Mouse (Mus musculus) embryonic facial prominence, embryonic 12.5 days (tissue): Measurements from ENCODE around the gene Scap. TPM values are rescaled to one million over a fixed set of nuclear protein-coding genes. Genes with fewer than 3 reads are reported as not detected.

Experiments used
- ATAC-seq: fragments of 200-750 bp; cut with Nextera tagmentation; 2 replicates; pipeline ENCODE4 v1.8.0; 2017; ENCODE audit not compliant: insufficient number of reproducible peaks, insufficient read depth, low FRiP score, low TSS enrichment
- H3K27ac ChIP-seq: fragments of 300-500 bp; sonication (generic); 2 replicates; pipeline ENCODE4 v1.5.1; 2016; ENCODE audit warnings: mild to moderate bottlenecking
- H3K27me3 ChIP-seq: fragments of 300-500 bp; sonication (generic); 2 replicates; pipeline ENCODE4 v1.6.1; 2016; ENCODE audit warnings: mild to moderate bottlenecking, moderate library complexity
- H3K36me3 ChIP-seq: fragments of 300-500 bp; sonication (generic); 2 replicates; pipeline ENCODE4 v1.6.1; 2016; ENCODE audit warnings: mild to moderate bottlenecking
- H3K4me1 ChIP-seq: fragments of 300-500 bp; sonication (generic); 2 replicates; pipeline ENCODE4 v1.6.1; 2016
- H3K4me2 ChIP-seq: fragments of 300-500 bp; sonication (generic); replicated peaks from 2 replicates; pipeline ENCODE4 v1.6.1; 2016; ENCODE audit warnings: mild to moderate bottlenecking, moderate library complexity
- H3K4me3 ChIP-seq: fragments of 300-500 bp; sonication (generic); 2 replicates; pipeline ENCODE4 v1.5.1; 2016; ENCODE audit warnings: mild to moderate bottlenecking
- H3K9ac ChIP-seq: fragments of 300-500 bp; sonication (generic); 2 replicates; pipeline ENCODE4 v1.6.1; 2016; ENCODE audit warnings: mild to moderate bottlenecking, moderate library complexity
- H3K9me3 ChIP-seq: fragments of 300-500 bp; sonication (generic); 2 replicates; pipeline ENCODE4 v1.6.1; 2016; ENCODE audit warnings: mild to moderate bottlenecking, moderate library complexity
- WGBS: fragments of 180-500 bp; shearing (Covaris S2); methylation state at CpG from one replicate; pipeline ENCODE4 v1.1.7; 2016; 5-methylcytosine and 5-hydroxymethylcytosine counted together
- polyA plus RNA-seq: library from polyadenylated mRNA; unstranded; fragments of >200 nt; fragmentation: Nextera tagmentation; extraction: Ambion mirVana; gene quantifications from 2 replicates; pipeline ENCODE4 v1.2.1, GENCODE M21; 2016

Gene Scap
- polyA plus RNA-seq, 1 experiment from 2014 or later = 49.3 TPM

- no peaks in the 10 kb centered on the region for H3K27me3 ChIP-seq
- peaks cover 18% of the 10 kb centered on the region for H3K4me1 ChIP-seq
- H3K27ac ChIP-seq = no peak overlapping the region
- H3K4me2 ChIP-seq = 0 out of 2 replicates have a peak overlapping the region, but pooled peaks have one; percentile 3
- H3K4me3 ChIP-seq = no peak overlapping the region
- no peak for ATAC-seq
- H3K9me3 ChIP-seq = no peaks in the 10 kb centered on the region
- H3K36me3 ChIP-seq = no peaks in the 10 kb centered on the region
- no peak overlapping the region for H3K9ac ChIP-seq
- 53% methylated on average over 8 of the region's 8 CpGs for WGBS
Observed at GRCm38 (mm10) chr9:110334849-110335248, 1.8 kb downstream of the Scap start.

GRCm38 (mm10) chr9:110340037-110340750 is 7.1 kb downstream of the Scap start:
- Histone ChIP-seq H3K9me3 (no peaks in the 10 kb centered on the region), H3K4me3 (no peak overlapping the region), H3K4me2 (no peak overlapping the region), H3K4me1 (peaks cover 4% of the 10 kb centered on the region; the same call in 1 of the 2 replicates), H3K27ac (no peak overlapping the region), H3K36me3 (no peaks in the 10 kb centered on the region), H3K9ac (no peak overlapping the region), H3K27me3 (no peaks in the 10 kb centered on the region)
- no peak for ATAC-seq
- WGBS = 84% methylated on average over 5 of the region's 5 CpGs

DNA sequence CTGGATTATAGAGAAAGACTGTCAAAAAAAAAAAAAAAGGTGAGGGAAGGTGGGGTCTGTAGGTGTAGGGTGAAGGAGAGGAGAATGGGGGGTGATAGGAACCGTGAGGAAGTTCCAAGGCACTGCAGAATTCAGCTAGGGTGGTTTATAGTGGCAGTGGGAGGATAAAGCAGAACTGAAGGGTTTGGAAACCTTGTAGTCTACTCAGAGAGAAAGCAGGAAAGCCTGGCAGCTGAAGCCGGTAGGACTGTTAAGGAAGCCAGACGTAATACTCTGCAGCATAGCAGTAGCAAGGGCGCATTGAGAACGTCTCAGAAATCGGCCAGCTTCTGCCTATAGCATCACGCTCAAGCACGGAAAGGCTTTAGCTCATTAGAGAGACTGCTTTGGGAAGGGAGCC is 8.9 kb downstream of the Scap start:
- Histone ChIP-seq H3K4me1 (peaks cover 4% of the 10 kb centered on the region; the same call in 1 of the 2 replicates), H3K9me3 (no peaks in the 10 kb centered on the region), H3K36me3 (no peaks in the 10 kb centered on the region), H3K27ac (no peak overlapping the region), H3K4me3 (no peak overlapping the region), H3K27me3 (no peaks in the 10 kb centered on the region), H3K9ac (no peak overlapping the region), H3K4me2 (no peak overlapping the region)
- 90% methylated on average over 8 of the region's 8 CpGs for WGBS
- ATAC-seq = no peak

GRCm38 (mm10) chr9:110343805-110344204 is 10.7 kb downstream of the Scap start:
- WGBS = 58% methylated on average over 6 of the region's 6 CpGs
- H3K9ac ChIP-seq = no peak overlapping the region

GRCm38 (mm10) chr9:110345057-110345739 is 12.1 kb downstream of the Scap start:
- no peak overlapping the region for H3K4me2 ChIP-seq
- H3K4me3 ChIP-seq = no peak overlapping the region
- ATAC-seq = no peak
- H3K27ac ChIP-seq = no peak overlapping the region
- H3K4me1 ChIP-seq = no peaks in the 10 kb centered on the region; the same call in 1 of the 2 replicates
- WGBS = 64% methylated on average over 7 of the region's 7 CpGs
- H3K36me3 ChIP-seq = no peaks in the 10 kb centered on the region
- H3K9ac ChIP-seq = no peak overlapping the region
- no peaks in the 10 kb centered on the region for H3K9me3 ChIP-seq
- H3K27me3 ChIP-seq = no peaks in the 10 kb centered on the region

More at GRCm38 (mm10) chr9:110343805-110344204, 10.7 kb downstream of the Scap start:
- H3K4me1 ChIP-seq = 0 out of 2 replicates have a peak, but pooled peaks cover under 1% of the 10 kb centered on the region
- no peak overlapping the region for H3K4me2 ChIP-seq
- ATAC-seq = no peak
- H3K27me3 ChIP-seq = no peaks in the 10 kb centered on the region
- no peak overlapping the region for H3K27ac ChIP-seq
- H3K9me3 ChIP-seq = no peaks in the 10 kb centered on the region
- no peaks in the 10 kb centered on the region for H3K36me3 ChIP-seq
- no peak overlapping the region for H3K4me3 ChIP-seq

- no peak overlapping the region for H3K4me2 ChIP-seq
- no peaks in the 10 kb centered on the region for H3K36me3 ChIP-seq
- ATAC-seq = no peak
- no peak overlapping the region for H3K27ac ChIP-seq
- H3K9me3 ChIP-seq = no peaks in the 10 kb centered on the region
- H3K27me3 ChIP-seq = no peaks in the 10 kb centered on the region
- no peak overlapping the region for H3K4me3 ChIP-seq
- peaks cover 3% of the 10 kb centered on the region; the same call in 1 of the 2 replicates for H3K4me1 ChIP-seq
- H3K9ac ChIP-seq = no peak overlapping the region
- WGBS = 74% methylated on average over 4 of the region's 4 CpGs
Observed at GRCm38 (mm10) chr9:110348899-110349298, 15.8 kb downstream of the Scap start.

DNA sequence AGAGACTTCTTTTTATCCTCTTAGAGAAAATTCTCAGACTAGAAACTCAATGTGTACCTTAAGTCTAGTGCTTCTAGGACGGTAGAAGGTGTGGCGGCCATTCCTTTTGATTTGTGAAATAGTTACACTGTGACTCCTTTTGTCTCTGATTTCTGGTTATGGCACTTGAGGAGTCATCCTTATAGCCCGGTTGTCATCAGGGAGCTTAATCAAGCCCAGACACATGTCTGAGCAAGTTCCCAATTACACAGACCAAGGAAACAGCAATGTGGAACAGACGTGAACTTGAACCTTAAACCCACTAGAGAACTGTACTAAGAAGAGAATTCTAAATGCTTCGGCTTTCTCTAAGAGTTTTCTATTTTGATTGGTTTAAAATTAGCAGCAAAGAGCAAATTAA is 17.1 kb downstream of the Scap start:
- Histone ChIP-seq H3K4me1 (peaks cover 3% of the 10 kb centered on the region; the same call in 1 of the 2 replicates), H3K27me3 (no peaks in the 10 kb centered on the region)
- 56% methylated on average over 5 of the region's 5 CpGs for WGBS

DNA sequence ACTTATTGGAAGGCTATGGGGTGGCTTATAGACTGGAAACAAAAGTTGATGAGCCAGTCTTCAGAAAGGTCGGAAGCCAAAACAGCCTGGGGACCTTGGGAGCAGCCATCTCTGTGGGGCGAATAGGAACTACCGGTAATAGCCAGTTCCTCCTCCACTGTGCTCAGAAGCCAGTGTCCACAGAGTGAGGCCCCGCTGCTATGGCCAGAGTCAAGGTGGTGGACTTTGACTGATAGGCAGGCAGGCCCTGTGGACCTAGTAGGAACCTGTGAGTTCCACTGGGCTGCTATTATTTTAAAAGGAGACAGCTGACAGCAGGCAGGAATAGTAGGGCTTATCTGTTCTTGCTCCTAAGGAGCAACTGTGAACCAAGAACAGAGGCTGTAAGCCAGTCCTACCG is 17.5 kb downstream of the Scap start:
- no peak overlapping the region for H3K4me3 ChIP-seq
- no peaks in the 10 kb centered on the region for H3K27me3 ChIP-seq
- no peak for ATAC-seq
- no peak overlapping the region for H3K4me2 ChIP-seq
- H3K27ac ChIP-seq = no peak overlapping the region
- peaks cover 3% of the 10 kb centered on the region; the same call in 1 of the 2 replicates for H3K4me1 ChIP-seq
- no peak overlapping the region for H3K9ac ChIP-seq
- 0 out of 2 replicates have a peak, but pooled peaks cover 3% of the 10 kb centered on the region for H3K36me3 ChIP-seq
- H3K9me3 ChIP-seq = no peaks in the 10 kb centered on the region
- 64% methylated on average over 5 of the region's 5 CpGs for WGBS

More for the DNA sequence above, 17.1 kb downstream of the Scap start:
- no peak overlapping the region for H3K4me2 ChIP-seq
- H3K27ac ChIP-seq = no peak overlapping the region
- ATAC-seq = no peak
- no peaks in the 10 kb centered on the region for H3K9me3 ChIP-seq
- H3K4me3 ChIP-seq = no peak overlapping the region
- 0 out of 2 replicates have a peak, but pooled peaks cover 3% of the 10 kb centered on the region for H3K36me3 ChIP-seq
- no peak overlapping the region for H3K9ac ChIP-seq

GRCm38 (mm10) chr9:110351350-110351749 is 18.3 kb downstream of the Scap start:
- Histone ChIP-seq H3K4me3 (no peak overlapping the region), H3K27ac (no peak overlapping the region), H3K27me3 (no peaks in the 10 kb centered on the region), H3K36me3 (0 out of 2 replicates have a peak, but pooled peaks cover 3% of the 10 kb centered on the region), H3K9me3 (no peaks in the 10 kb centered on the region), H3K9ac (no peak overlapping the region), H3K4me2 (no peak overlapping the region), H3K4me1 (peaks cover 3% of the 10 kb centered on the region; the same call in 1 of the 2 replicates)
- ATAC-seq = no peak
- 80% methylated on average over 2 of the region's 2 CpGs for WGBS

DNA sequence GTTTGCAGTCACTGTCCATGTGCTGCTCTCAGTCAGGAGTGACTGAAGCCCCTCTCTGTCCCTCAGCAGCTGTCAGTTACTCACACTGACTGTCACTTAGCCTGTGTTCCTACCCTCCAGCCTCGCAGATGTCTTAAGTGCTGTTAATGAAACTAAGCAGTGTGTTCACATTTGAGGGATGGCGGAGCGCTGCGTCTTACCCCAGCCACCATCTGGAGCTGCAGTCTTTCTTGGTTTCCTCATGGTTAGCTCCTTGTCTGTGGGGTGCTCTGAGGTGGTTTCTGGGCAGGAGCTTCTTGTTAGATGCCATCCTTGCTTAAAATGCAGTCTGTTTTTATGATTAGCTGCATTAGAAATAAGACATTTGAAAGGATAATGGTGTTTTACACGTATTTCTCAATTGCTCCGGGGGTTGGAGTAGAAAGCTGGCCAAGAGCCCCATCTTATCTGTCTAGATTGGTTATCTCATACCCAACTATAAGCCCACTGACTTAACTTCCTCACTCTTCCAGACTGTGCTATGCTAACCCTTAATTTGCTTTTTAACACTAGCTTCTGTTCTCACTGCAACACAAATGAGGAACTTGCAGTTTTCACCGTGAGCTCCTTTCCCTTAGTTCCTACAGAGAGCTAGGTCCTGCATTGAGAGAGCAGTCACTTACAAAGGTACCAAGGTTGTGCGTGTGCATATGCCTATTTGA is 19.0 kb downstream of the Scap start:
- Histone ChIP-seq H3K9me3 (no peaks in the 10 kb centered on the region), H3K36me3 (0 out of 2 replicates have a peak, but pooled peaks cover 3% of the 10 kb centered on the region), H3K27ac (no peak overlapping the region), H3K4me3 (no peak overlapping the region), H3K4me1 (peaks cover 3% of the 10 kb centered on the region; the same call in 1 of the 2 replicates), H3K27me3 (no peaks in the 10 kb centered on the region), H3K4me2 (no peak overlapping the region), H3K9ac (no peak overlapping the region)
- 93% methylated on average over 8 of the region's 8 CpGs for WGBS
- no peak for ATAC-seq

DNA sequence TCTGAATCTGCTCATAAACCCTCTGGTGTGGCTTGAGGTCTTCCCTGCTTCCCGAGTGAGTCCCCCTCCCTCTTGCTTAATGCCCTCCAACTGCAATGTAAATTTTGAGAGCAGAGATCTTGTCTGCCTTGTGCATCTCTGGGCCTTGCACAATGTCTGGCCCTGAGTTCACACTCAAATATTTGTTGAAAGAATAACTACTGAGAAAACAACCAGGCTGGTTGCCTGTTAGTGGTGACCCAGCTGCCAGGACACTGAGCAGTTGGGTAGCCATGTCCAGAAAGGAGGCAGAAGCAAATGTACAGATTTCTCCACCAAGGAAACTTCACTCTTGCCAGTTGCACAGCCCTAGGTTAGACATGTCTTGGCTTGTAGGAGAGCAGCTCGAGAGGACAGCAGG is 25.3 kb downstream of the Scap start:
- no peak for ATAC-seq
- 73% methylated on average over 2 of the region's 2 CpGs for WGBS
- Histone ChIP-seq H3K4me1 (no peaks in the 10 kb centered on the region), H3K9ac (no peak overlapping the region), H3K27me3 (no peaks in the 10 kb centered on the region), H3K36me3 (peaks cover 17% of the 10 kb centered on the region; the same call in 1 of the 2 replicates), H3K4me2 (no peak overlapping the region), H3K4me3 (no peak overlapping the region), H3K27ac (no peak overlapping the region), H3K9me3 (no peaks in the 10 kb centered on the region)
